Mouse (Mus musculus): ENCODE data around the gene Hdc.
A peak's percentile ranks its signal among the peaks of the same experiment; 100 is the strongest.

Hdc gene

DNA sequence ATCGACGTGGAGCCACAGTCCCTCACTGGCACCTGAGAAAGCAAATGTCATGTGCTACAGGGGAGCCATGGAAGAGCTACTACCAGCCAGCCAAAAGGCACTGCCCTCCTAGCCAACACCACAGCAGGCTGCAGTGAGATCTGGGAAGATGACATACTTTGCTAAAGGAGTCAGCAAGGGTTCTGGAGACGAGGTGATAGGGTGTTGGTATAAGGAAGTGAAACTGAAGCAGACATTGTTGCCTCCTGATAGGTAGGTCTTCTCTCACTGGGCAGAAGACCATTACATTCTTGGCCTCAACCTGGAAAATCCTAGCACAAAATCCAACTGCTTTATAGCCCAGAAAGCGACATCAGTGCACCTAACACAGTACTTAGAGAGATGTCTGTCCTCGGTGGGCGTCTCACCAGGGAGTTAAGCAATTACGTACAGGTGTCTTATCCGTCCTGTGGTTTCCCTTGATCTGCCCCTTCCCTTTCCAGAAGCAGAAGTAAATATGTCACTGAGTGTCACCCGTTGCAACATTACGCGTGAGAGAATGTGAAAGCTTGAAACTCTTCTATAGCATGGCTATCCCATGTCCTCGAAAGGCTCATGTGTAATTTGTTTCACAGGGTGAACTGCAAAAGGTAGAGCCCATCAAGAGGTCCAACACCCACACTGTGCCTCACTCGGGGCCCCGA lies 17.0 kb downstream of the Hdc start:
- DNase-seq (ENCODE audit: low read depth in 2 of 2, low spot score in 2 of 2) = no peak

DNA sequence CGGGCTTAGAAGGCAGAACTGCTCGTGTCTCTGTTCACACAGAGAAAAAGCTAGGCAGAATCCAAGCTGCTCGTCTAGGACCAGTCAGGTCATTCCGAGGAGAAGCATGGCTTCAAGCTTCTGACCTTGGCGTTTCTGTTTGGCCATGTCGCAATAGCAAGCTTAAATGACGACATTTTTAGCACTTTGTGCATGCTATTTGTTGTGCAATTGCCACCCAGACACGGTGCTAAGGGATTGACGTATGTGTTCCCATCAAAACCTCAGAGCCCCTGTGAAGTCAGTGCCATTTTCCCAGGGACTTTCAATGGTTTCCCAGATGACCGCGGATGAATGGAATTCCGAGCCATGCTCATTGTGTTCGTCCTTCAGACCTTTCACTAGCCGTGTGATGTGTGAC lies 18.6 kb downstream of the Hdc start:
- no peak for DNase-seq (ENCODE audit: low read depth in 2 of 2, low spot score in 2 of 2)

DNA sequence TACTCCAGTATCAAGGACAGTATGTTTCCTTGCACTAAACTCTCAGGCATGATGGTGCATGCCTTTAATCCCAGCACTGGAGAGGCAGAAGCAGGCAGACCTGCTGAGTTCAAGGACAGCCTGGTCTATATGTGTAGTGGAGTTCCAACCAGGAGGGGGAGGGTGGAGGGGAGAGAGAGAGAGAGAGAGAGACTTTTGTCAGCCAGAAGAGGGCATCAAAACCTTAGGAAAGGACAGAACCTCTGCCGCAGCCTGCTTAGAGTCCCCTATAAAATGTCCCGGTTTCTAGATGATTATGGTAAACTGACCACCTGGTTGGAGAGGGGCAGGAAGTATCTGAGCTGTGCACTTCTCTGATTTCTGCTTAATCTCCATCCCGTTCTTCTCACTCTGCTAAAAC lies 20.1 kb downstream of the Hdc start:
- DNase-seq (ENCODE audit: low read depth in 2 of 2, low spot score in 2 of 2) = no peak

DNA sequence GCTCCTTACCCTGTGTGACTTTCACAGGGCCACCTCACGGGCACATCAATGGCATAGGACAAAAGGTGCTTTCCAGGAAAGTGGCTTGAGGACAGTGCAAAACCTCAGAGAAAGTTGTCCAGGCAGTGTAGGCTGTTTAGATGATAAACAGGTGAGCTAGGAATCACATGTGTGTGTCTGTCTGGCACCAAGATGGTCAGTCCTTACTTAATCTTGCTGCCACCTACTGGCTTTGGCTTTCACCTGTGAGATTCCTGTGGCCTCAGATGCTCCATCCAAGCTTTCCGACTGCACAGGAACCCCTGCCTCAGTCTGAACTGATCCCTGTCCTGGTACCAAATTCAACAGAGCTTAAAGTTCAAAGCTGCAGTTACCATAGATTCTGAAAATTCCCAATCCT lies 20.7 kb downstream of the Hdc start:
- DNase-seq (ENCODE audit: low read depth in 2 of 2, low spot score in 2 of 2) = no peak

DNA sequence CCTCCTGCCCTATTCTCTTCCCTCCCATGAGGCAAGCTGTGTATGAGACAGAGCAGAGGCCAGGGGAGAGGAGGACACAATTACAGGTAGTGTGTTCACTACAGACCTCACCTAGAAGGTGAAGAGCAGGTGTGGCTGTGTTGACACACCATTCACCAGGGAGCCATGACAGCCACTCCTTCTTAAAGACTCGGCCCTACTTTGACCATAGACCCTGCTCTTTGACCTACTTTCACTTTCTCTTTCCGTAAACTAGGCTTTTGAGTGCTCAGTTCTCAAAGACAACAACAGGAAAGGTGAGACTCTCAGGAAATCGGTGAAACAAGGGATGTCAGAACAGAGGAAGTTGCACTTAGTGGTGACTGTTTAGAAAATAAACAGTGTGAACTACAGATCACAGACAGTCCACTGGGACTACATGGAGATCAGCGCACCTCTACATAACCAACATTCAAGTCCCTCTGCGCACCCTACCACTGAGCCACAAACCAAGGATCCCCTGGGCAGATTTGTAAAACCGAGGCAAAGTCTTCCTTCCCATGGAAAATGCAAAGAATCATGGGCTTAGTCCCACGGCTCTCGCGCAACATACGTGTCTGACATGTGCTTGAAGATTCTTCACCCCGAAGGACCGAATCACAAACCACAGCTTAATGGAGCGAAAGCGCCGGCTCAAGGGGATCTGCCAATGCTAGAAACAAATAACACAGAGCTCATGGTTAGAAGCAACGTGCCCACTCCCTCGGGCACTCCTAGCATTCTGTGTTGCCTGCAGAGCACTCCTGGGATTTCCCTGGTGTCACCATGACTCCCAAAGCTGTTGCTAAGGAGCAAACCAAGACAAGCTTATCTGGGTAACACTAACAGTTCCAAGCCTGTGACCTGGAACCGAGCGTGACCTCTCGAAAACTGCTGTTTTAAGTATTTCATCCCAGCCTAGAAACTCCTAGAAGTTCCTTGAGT lies 21.5 kb downstream of the Hdc start:
- peak; percentile 27 to 46 for DNase-seq (ENCODE audit: low read depth in 2 of 2, low spot score in 2 of 2)

DNA sequence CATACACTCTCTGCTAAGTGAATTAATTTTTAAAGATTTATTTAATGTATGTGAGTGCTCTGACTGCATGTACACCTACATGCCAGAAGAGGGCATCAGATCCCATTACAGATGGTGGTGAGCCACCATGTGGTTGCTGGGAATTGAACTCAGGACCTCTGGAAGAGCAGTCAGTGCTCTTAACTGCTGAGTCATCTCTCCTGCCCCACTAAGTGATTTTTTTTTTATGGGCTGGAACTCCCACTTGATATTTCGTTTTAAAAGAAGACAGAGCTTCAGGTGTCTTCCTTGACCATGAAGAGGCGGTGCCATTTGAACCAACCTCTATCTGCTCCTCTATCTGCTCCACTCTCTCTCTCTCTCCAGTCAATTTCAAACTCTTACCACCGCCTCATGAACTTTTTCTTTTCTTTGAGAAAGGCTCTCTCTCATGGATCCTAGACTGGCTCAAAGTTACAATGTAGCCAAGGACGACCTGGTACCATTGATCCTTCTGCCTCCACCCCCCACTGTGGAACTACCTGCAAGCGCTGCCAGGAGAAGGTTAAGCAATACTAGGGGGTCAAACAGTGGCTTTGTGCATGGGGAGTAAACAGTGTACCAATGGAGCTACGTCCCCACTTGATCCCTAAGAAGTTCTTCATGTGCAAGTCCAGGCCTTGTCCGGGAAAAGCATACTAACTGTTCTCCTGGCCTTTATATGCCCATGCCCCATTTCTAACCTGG lies 22.6 kb downstream of the Hdc start:
- no peak for DNase-seq (ENCODE audit: low read depth in 2 of 2, low spot score in 2 of 2)

DNA sequence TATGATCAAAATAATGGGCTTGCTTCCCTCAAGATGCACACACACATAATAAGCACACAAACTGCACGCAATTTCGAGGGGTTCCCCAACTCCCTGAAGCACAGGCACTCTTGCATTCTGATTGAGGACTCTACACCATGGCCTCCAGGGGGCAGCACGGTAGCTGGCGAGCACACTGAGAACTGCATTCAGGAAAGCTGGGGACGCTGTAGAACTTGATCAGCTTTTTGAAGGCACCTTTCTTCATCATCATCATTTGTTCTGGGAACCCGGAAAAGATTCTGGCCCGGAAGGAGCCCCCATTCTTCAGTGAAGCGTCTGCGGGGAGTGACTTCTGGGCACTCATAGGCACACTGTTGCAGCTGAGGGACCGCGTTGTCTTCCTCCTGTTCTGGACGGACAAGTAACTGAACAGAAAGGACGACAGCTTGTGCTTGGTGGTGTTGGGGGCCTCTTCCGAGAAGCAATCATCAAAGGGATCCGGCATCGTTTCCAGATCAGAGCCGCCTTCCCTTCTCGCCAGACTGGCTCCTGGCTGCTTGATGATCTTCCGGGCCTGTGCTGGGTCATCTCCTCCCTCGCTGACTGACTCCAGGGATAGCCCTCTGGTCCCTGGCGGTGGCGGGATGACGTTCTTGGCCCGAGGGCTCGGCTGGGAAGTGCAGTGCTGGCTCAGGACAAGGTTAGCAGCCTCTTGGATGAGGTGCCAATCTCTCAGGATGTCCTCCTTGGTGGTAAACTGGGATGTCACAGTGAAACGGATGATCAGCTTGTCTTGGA lies 25.1 kb downstream of the Hdc start:
- peak; percentile 73 to 79 for DNase-seq (ENCODE audit: low read depth in 2 of 2, low spot score in 2 of 2)

DNA sequence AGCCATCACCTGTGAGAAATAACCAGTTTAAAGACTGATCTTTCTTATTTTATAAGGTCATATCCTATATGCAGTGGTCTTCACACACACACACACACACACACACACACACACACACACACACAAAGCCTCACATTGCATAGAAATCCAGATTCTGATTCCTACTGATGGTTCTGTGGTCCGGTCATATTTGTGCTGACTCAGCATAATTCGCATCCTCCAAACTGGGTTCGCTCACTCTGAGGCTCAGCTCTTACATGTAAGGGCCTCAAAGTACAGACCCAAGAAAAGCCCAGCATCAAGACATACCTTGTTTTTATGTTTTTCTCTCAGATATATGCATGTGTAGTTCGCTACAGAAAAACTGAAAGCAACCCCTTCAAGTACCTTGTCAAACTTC lies 27.8 kb downstream of the Hdc start:
- DNase-seq (ENCODE audit: low read depth in 2 of 2, low spot score in 2 of 2) = no peak

DNA sequence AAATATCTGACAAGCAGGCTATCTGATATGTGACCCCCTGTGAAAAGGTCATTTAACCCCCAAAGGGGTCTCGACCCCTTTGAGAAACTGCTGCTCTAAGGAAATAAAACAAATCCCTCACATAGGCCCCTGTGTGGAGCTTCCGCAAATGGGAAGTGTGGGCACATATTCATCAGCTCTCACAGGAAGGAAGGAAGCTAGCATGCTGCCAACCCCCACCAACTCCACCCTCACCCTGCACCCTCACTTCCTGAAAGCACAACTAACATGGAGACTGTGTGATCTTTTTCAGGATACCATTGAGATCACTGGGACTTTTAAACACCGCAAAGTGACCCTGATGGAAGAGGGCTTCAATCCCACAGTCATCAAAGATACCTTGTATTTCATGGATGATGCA lies 31.6 kb downstream of the Hdc start:
- no peak for DNase-seq (ENCODE audit: low read depth in 2 of 2, low spot score in 2 of 2)

DNA sequence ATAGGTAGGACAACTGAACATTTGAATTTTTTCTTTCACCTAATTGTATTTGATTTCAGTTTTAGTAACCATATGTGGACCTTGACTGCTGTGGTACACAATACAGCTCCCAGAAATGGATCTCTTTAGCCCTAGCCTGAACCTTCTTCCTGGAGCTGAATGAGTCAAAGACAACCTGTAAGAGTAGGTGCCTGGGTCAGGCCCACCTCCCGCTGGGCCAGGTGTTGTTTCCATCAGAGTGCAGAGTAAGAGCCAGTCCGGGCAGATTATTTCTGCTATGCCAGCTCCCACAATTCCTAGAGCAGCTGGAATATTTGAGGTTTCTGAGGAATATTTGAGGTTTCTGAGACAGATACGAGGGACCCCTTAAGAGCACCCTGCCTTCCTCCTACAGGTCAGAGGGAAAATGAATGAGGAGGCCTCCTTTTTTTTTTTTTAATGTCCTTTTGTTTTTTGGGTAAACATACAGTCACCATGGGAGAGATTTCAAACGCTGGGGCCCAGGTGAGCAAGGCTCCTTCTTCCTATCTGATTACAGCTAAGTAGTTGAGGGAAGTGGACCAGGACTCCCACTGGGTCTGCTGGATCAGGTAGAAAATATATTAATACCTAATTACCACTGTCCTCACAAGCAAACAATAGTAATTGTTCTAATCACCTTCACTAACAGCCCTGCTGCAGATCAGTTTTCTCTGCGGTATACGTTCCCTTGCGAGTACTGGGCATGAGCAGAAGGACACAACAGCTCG lies 34.3 kb downstream of the Hdc start:
- DNase-seq (ENCODE audit: low read depth in 2 of 2, low spot score in 2 of 2) = no peak

DNA sequence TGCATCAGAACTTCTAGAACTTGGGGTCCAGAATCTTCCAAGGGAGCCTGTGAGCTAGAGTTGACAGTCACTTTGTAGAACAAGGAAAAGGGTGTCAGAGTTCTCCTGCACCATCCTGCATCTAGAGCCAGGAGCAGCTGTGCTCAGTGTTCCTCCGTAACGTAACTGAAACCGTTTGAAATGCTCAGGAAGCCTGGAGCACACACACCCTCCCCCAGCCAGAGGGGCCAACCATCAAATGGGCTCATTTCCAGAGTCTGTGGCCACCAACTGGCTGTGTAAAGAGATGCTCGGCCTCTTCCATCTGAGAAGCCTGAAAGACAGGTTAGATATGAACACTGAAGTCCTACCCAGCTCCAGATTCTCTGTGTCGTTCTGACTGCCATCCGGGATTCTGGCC lies 35.1 kb downstream of the Hdc start:
- no peak for DNase-seq (ENCODE audit: low read depth in 2 of 2, low spot score in 2 of 2)

DNA sequence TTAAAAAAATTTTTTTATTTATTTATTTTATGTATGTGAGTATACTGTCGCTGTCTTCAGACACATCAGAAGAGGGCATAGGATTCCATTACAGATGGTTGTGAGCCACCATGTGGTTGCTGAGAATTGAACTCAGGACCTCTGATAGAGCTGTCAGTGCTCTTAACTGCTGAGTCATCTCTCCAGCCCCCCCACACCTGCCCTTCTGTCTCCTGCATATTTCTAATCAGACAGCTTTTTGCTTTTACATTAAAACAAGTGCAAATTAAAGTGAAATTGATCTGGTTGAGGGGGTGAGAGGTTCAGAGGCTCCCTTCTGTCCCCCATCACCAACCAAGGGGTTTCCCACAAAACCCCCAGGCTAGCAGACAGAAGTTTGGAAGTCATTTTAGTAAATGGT lies 39.8 kb downstream of the Hdc start:
- no peak for DNase-seq (ENCODE audit: low read depth in 2 of 2, low spot score in 2 of 2)

DNA sequence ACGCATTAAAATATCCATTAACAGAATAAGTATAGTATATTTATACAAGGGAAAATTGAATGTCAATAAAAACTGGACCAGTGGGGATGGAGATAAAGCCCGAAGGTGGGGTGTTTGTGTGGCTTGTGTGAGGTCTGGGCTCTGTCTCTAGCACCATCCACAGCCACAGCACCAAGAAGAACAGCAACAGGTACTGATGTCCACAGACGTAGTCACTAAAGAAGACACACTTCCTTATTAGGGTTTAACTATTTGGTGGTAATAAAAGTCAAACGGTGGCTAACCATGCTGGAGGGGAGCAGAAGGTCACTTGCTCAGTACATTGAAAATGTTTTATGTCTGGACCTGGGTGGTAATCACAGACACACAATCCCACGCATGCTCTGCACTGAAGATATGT lies 41.7 kb downstream of the Hdc start:
- DNase-seq (ENCODE audit: low read depth in 2 of 2, low spot score in 2 of 2) = no peak

DNA sequence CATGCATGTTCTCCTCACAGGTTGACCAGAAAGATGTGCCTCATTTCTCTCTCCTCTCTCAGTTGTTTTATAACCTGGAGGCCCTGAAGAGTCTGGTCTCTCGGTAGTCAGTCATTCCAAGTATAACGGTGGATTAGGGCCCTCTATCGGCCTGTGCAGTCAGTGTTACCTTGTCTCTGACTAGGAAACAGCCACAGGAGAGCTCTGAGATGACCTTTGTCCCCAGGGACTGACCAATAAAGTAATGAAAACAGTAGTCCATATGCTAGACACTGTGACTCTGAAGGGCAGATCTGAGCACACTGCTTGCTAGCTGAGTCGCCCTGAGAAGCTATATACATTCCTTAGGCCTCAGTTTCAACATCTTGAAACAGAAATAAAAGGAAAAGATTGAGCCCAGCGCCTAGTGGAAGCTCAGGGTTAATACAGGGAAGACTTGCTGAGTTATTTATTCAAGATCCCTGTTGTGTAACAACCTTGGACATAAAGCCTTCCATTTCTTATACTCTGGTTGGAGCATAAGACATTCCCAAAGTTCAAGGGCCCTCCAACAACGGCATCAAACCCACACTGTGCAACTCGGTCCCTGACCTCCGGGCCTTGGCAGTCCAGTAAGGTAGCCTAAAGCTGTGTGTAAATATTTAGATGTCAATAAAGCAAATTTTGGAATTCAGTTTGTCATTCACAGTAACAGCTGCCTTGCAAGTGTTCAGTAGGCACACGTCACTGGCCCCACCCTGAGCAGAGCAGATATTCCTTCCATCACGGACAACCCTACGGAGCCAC lies 43.5 kb downstream of the Hdc start:
- DNase-seq (ENCODE audit: low read depth in 2 of 2, low spot score in 2 of 2) = no peak

DNA sequence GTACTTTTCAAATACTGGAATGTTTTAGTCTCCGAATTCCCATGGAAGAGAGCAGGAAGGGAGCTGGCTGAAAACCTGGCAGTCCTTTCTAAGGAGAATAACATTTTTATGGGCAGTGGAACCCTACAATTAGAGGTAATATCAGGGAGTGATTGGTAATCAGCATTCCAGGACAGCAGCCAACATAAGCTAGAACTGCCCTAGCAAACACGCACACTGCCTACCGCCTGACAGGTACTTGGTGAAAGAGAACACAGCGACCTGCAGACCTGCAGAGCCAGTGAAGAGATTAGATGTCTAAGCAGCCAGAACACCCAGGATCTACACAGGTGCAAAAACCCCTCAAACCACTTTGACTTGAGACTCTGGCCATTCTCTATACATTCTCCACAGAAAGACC lies 46.4 kb downstream of the Hdc start:
- no peak for DNase-seq (ENCODE audit: low read depth in 2 of 2, low spot score in 2 of 2)

DNA sequence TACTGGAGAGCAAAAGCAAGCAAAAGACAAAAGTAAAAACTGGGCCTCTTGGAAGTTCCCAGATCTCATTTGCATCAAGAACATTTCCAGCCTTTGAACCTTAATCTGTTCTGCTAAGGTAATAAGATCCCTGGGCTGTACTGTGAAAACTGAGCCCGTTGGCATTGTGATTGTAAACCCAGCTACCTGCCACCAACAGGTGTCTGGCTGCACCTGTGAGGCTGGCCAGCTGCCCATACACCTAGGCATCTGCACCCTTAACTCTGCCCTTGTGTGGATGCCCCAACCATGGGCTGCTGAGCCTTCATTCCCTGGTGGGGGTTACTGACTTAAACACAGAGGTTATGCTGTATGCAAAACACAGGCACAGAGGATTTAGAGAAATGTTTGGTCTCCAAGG lies 46.9 kb downstream of the Hdc start:
- no peak for DNase-seq (ENCODE audit: low read depth in 2 of 2, low spot score in 2 of 2)

DNA sequence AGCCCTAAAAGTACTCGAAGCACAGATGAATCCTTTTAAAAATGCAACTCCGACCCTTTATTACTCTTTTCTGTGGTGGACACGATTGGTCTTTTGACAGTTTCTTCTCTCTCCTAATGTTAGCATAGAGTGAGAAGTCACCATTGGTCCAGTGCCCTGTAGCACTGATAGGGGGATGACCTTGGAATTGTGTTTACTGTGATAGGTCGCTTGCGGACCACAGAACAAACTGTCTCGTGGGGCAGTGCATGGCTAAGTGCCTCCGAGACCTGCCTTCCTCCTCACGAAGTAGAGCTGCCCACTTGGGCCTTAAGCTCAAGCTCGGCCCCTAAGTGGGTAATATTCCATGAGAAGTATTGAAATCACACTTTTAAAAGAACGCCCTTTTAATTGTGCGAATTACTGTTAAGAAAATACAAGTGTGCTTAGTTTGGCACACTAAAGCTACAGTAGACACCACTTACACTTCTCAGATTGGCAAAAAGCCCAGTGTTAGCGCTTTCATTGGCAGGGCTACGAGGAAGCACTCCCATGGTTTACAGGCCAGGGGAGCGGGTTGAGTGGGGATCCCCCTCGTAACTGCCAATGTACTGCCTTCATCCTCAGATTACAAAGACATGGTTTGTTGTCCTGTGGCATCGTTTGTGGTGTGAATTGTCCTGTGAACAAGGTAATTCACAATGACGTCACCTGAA lies 55.5 kb downstream of the Hdc start:
- DNase-seq (ENCODE audit: low read depth in 2 of 2, low spot score in 2 of 2) = no peak

DNA sequence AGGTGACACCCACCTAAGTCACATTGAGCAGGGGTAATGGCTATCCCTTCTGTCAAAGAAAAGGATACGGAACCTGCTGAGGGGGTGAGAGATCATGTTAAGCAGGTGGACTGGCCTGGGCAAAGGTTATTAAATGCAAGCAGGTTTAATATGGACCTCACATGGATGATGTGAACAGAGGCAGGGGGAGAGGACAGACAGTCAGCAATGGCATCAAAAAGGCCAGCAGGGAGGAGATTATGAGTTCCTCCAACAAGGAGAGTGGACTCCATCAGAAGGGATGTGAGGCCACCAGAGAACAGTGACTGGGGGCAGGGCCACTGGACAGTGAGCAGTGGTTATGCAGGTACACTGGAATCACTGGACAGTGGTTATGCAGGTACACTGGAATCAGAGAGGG lies 59.0 kb downstream of the Hdc start:
- DNase-seq (ENCODE audit: low read depth in 2 of 2, low spot score in 2 of 2) = no peak

DNA sequence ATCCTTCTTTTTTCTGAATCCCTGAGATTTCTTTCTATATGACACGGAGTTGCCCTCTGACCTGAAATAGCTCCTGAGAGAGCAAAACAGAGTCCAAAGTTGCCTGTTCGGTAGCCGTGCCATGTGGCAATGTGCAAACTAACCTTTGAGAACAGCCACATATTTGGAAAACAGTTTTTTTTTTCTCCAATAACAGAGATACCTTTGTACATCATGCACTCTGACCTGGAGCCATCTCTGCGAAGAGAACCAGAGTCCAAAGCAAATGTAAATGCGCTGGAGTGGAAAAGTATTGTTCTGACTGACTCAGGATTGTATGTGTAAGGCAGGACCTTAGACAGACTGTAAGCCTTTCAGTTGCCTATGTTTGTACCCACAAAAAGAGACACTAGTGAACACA lies 63.6 kb downstream of the Hdc start:
- no peak for DNase-seq (ENCODE audit: low read depth in 2 of 2, low spot score in 2 of 2)
